Mouse (Mus musculus): ENCODE results near the gene Nab1. TPM values are rescaled to one million over a fixed set of nuclear protein-coding genes. Genes with fewer than 3 reads are reported as not detected.
"Not testable (repeated sequence)": the region's sequence is repeated elsewhere in the genome, so short reads cannot be mapped to it uniquely, and the experiment has no call there.

Nab1 gene
- polyA plus RNA-seq (2012; rRNA removed): 2.8 and 6.5 TPM in 2 replicates

DNA sequence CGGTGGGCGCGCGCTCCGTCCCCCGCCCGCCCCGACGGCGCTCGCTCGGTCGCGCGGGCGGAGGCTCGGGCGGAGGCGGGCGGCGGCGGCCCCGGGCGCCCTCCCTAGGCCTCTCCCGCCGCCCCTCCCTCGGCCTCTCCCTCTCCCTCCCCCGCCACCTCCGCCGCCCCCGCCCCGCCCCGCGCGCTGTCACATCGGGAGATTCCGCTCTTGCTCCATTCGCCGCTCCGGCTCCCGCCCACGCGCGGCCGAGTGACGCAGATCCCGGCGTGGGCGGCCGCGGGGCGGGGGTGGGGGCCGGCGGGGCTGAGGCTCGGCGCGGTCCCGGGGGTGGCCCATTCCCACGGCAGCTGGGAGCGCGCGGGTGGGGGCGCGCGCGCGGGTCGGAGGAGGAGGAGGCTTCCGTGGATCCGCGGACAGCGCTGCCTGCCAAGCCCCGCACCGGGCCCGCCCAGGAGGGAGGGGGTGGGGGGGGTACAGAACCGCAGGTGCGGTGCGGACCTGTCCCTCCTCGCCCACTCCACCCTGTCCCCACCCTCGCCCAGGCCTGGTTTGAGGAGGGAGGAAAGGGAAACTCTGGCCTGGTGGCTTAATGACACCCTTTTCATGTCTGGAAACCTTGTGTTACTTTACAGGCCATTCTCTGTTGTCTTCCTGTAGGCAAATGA lies at the start of gene Nab1:
Gene Nab1, minus strand, starts transcription at position 366 of the 668 bp plus-strand sequence.
- no peaks in the 10 kb centered on the region for H3K36me3 ChIP-seq (ENCODE audit: control insufficient read depth, insufficient read depth, low read length)
- 1% methylated on average over 53 of the region's 80 CpGs for WGBS
- peak within 1 kb of the TSS; percentile 94 for H3K4me3 ChIP-seq (ENCODE audit: low read depth, low read length)
- H3K4me1 ChIP-seq (ENCODE audit: control insufficient read depth, insufficient read depth, insufficient read length, low read length): peaks cover under 1% of the 10 kb centered on the region; the same call in 1 of the 2 replicates
- no peaks in the 10 kb centered on the region for H3K27me3 ChIP-seq (ENCODE audit: control insufficient read depth, insufficient read depth, low read length)
- peak within 1 kb of the TSS; percentile 74 for H3K27ac ChIP-seq (ENCODE audit: insufficient read depth, low read depth, low read length)
- TF ChIP-seq POLR2A (IDR thresholded peaks at IDR 0.05; ENCODE audit: low read depth, low read length) (no peak), CTCF (IDR thresholded peaks at IDR 0.05; ENCODE audit: extremely low read depth, insufficient read length, insufficient replicate concordance, low read depth, low read length) (no peak)

DNA sequence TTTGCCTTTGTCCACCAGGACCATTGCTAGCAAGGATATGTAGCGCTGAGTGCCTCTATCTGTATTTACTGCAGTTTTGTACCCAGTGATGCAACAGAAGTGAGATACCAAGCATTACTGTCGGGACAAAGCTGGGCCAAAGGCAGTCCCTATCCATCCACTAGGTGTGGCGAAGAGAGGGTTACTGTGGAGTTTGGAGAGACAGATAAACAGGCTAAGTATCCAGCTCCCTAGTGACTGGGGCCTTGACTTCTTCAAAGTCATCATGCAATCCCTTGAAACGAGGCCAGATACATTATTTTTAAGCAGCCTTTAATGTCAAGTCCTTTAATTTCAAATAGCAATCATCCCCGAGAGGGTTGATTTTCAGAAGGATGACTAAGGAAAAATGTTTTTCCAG lies 47.0 kb upstream of the Nab1 start:
- no peak overlapping the region for H3K27ac ChIP-seq (ENCODE audit: insufficient read depth, low read depth, low read length)
- H3K4me3 ChIP-seq (ENCODE audit: low read depth, low read length): no peak overlapping the region
- TF ChIP-seq CTCF (IDR thresholded peaks at IDR 0.05; ENCODE audit: extremely low read depth, insufficient read length, insufficient replicate concordance, low read depth, low read length): no peak
- TF ChIP-seq POLR2A (IDR thresholded peaks at IDR 0.05; ENCODE audit: low read depth, low read length): no peak
- 84% methylated on average over 5 of the region's 5 CpGs for WGBS
- no peaks in the 10 kb centered on the region for H3K36me3 ChIP-seq (ENCODE audit: control insufficient read depth, insufficient read depth, low read length)
- H3K4me1 ChIP-seq (ENCODE audit: control insufficient read depth, insufficient read depth, insufficient read length, low read length): no peaks in the 10 kb centered on the region
- H3K27me3 ChIP-seq (ENCODE audit: control insufficient read depth, insufficient read depth, low read length): no peaks in the 10 kb centered on the region

GRCm38 (mm10) chr1:52546796-52547195 lies 46.3 kb upstream of the Nab1 start:
- no peak overlapping the region for H3K4me3 ChIP-seq (ENCODE audit: low read depth, low read length)
- H3K4me1 ChIP-seq (ENCODE audit: control insufficient read depth, insufficient read depth, insufficient read length, low read length): no peaks in the 10 kb centered on the region
- no peaks in the 10 kb centered on the region for H3K27me3 ChIP-seq (ENCODE audit: control insufficient read depth, insufficient read depth, low read length)
- H3K27ac ChIP-seq (ENCODE audit: insufficient read depth, low read depth, low read length): no peak overlapping the region
- H3K36me3 ChIP-seq (ENCODE audit: control insufficient read depth, insufficient read depth, low read length): no peaks in the 10 kb centered on the region
- WGBS: 57% methylated on average over 3 of the region's 3 CpGs
- TF ChIP-seq CTCF (IDR thresholded peaks at IDR 0.05; ENCODE audit: extremely low read depth, insufficient read length, insufficient replicate concordance, low read depth, low read length) (no peak), POLR2A (IDR thresholded peaks at IDR 0.05; ENCODE audit: low read depth, low read length) (no peak)

DNA sequence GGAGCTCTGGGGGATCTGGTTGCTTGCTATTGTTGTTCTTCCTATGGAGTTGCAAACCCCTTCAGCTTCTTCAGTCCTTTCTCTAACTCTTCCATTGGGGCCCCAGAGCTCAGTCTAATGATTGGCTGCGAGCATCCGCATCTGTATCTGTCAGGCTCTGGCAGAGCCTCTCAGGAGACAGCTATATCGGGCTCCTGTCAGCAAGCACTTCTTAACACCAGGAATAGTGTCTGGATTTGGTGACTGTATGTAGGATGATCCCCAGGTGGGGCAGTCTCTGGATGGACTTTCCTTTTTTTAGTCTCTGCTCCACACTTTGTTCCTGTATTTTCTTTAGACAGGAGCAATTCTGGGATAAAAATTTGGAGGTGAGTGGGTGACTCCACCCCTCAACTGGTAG lies 39.6 kb upstream of the Nab1 start:
- H3K4me3 ChIP-seq (ENCODE audit: low read depth, low read length); H3K27me3 ChIP-seq (ENCODE audit: control insufficient read depth, insufficient read depth, low read length); H3K27ac ChIP-seq (ENCODE audit: insufficient read depth, low read depth, low read length); H3K36me3 ChIP-seq (ENCODE audit: control insufficient read depth, insufficient read depth, low read length); H3K4me1 ChIP-seq (ENCODE audit: control insufficient read depth, insufficient read depth, insufficient read length, low read length): not testable (repeated sequence)
- 89% methylated on average over 3 of the region's 3 CpGs for WGBS

DNA sequence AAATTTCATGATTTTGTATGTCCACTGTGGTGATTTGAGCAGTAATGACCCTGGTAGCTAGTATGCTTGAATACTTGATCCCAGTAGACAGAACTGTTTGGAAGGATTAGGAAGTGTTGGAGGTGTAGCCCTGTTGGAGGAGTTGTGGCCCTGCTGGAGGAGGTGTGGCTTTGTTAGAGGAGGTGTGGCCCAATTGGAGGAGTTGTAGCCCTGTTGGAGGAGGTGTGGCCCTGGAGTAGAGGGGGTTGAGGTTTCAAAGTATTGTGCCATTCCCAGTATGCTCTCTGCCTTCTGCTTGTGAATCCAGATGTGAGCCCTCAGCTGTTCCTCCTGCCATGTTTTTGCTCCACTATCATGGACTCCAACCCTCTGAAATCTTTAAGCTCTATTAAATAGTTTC lies 29.5 kb upstream of the Nab1 start:
- no peak overlapping the region for H3K4me3 ChIP-seq (ENCODE audit: low read depth, low read length)
- H3K27me3 ChIP-seq (ENCODE audit: control insufficient read depth, insufficient read depth, low read length): no peaks in the 10 kb centered on the region
- no peaks in the 10 kb centered on the region for H3K36me3 ChIP-seq (ENCODE audit: control insufficient read depth, insufficient read depth, low read length)
- H3K4me1 ChIP-seq (ENCODE audit: control insufficient read depth, insufficient read depth, insufficient read length, low read length): no peaks in the 10 kb centered on the region
- H3K27ac ChIP-seq (ENCODE audit: insufficient read depth, low read depth, low read length): no peak overlapping the region
- TF ChIP-seq POLR2A (IDR thresholded peaks at IDR 0.05; ENCODE audit: low read depth, low read length) (no peak), CTCF (IDR thresholded peaks at IDR 0.05; ENCODE audit: extremely low read depth, insufficient read length, insufficient replicate concordance, low read depth, low read length) (no peak)

DNA sequence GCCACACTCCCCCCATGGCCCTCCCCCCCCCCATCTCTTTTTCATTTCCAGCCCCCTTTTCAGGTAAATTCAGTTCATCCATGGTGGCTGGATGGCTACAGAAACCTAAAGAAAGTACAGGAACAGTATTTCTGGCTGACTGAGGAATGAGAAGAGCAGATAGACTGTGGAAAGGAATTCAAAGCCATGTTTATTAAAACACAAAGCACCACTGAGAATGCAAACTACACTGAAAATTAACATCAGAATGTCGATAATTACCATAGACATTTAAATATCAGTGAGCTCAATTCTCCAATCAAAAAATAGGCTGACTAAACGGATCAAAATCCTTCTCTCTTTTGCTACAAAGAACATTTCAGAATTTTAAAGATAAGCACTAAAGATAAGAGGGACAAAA lies 27.2 kb upstream of the Nab1 start:
- Histone ChIP-seq H3K4me1 (ENCODE audit: control insufficient read depth, insufficient read depth, insufficient read length, low read length) (no peaks in the 10 kb centered on the region), H3K27ac (ENCODE audit: insufficient read depth, low read depth, low read length) (no peak overlapping the region), H3K36me3 (ENCODE audit: control insufficient read depth, insufficient read depth, low read length) (no peaks in the 10 kb centered on the region), H3K27me3 (ENCODE audit: control insufficient read depth, insufficient read depth, low read length) (no peaks in the 10 kb centered on the region), H3K4me3 (ENCODE audit: low read depth, low read length) (no peak overlapping the region)
- no peak for TF ChIP-seq POLR2A (IDR thresholded peaks at IDR 0.05; ENCODE audit: low read depth, low read length)
- TF ChIP-seq CTCF (IDR thresholded peaks at IDR 0.05; ENCODE audit: extremely low read depth, insufficient read length, insufficient replicate concordance, low read depth, low read length): no peak
- WGBS: 56% methylated on average over 2 of the region's 2 CpGs

DNA sequence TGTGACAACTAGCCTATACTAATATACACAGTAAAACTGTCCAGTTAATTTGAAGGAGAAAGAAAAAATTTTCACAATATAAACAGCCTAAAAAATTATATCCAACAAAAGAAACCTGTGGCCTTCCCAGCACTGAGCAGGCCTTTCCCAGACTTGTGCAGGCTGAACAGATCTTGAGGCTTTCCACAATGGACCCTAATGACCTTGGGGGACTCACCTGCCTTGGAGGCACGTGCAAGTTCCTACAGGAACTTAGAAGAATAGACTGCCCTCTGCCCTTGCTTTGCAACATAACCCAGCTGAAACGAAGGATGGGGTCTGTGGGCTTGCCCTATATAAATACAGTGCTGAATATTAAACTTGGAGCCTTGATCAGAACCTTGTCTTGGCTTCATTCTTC lies 26.8 kb upstream of the Nab1 start:
- H3K27ac ChIP-seq (ENCODE audit: insufficient read depth, low read depth, low read length): no peak overlapping the region
- H3K27me3 ChIP-seq (ENCODE audit: control insufficient read depth, insufficient read depth, low read length): no peaks in the 10 kb centered on the region
- H3K36me3 ChIP-seq (ENCODE audit: control insufficient read depth, insufficient read depth, low read length): no peaks in the 10 kb centered on the region
- H3K4me1 ChIP-seq (ENCODE audit: control insufficient read depth, insufficient read depth, insufficient read length, low read length): no peaks in the 10 kb centered on the region
- no peak for TF ChIP-seq POLR2A (IDR thresholded peaks at IDR 0.05; ENCODE audit: low read depth, low read length)
- no peak for TF ChIP-seq CTCF (IDR thresholded peaks at IDR 0.05; ENCODE audit: extremely low read depth, insufficient read length, insufficient replicate concordance, low read depth, low read length)
- no peak overlapping the region for H3K4me3 ChIP-seq (ENCODE audit: low read depth, low read length)
- WGBS: 56% methylated on average over 2 of the region's 2 CpGs
